Mouse (Mus musculus): ENCODE data around the gene Golga1.
"Not testable (repeated sequence)": the region's sequence is repeated elsewhere in the genome, so short reads cannot be mapped to it uniquely, and the experiment has no call there.

- TF ChIP-seq CTCF (IDR thresholded peaks at IDR 0.05; ENCODE audit: low read depth); EP300 (optimal IDR thresholded peaks at IDR 0.05): not testable (repeated sequence)
Observed at GRCm38 (mm10) chr2:39109712-39110111, 44.4 kb upstream of the Golga1 start.

Data from stomach, postnatal 0 days (tissue).